Mouse (Mus musculus): ENCODE results near the gene Sec22a.

- TF ChIP-seq CTCF (IDR thresholded peaks at IDR 0.05; ENCODE audit: control insufficient read depth, insufficient read depth, low read length) (no peak), POLR2A (IDR thresholded peaks at IDR 0.05; ENCODE audit: borderline replicate concordance, control insufficient read depth, low read depth, low read length) (peak; percentile 43; the same call in 1 of the 2 replicates)
Measured at GRCm38 (mm10) chr16:35363150-35364062, at the start of gene Sec22a.

All from bone marrow, adult 2 months (tissue).